Mouse (Mus musculus): ENCODE data around the gene Baz1b.

DNA sequence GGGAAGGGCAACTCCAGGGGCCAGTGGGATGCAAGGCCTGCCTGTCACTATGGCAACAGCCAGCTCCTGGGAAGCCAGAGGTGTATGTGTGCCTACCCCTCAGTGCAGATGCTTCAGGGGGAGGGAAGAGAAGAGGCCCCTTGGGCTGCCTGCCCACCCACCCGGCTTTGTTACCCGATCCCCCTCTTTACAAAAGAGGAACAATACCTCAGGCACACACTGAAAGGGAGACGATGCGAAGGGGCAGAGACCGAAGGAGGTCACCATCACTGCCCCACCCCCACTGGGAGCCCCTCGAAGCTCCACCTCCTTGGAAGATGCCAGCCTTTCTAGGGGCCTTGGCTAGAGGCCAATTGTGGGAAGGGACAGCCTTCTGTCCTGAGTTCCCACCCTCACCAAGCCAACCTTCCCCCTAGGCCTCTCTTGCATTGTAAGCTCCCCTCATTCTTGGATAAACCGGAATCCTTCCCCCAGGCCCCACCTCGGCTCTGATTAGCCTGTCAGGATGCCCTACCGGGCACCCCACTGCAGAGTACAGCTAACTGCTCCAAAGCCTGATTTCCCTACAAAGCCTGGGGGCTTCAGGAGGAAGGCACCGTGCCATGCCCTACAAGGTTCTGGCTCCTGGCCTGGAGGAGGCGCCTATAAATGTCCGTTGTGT lies 66.8 kb downstream of the Baz1b start:
- TF ChIP-seq POLR2A (IDR thresholded peaks at IDR 0.05; ENCODE audit: borderline replicate concordance, low read depth, low read length) (no peak), CTCF (IDR thresholded peaks at IDR 0.05; ENCODE audit: low read depth, low read length) (no peak)

Data from bone marrow macrophage, adult 2 months (primary cell).